Mouse (Mus musculus): Measurements from ENCODE around the gene Elmsan1.
A peak's percentile ranks its signal among the peaks of the same experiment; 100 is the strongest.

Gene Elmsan1

GRCm38 (mm10) chr12:84215758-84216440 lies 2.8 kb downstream of the Elmsan1 start:
- DNase-seq (ENCODE audit: low spot score in 2 of 2): no peak

- DNase-seq (ENCODE audit: low spot score in 2 of 2): no peak
Observed at GRCm38 (mm10) chr12:84214495-84215175, 4.0 kb downstream of the Elmsan1 start.

- no peak for DNase-seq (ENCODE audit: low spot score in 2 of 2)
Observed at GRCm38 (mm10) chr12:84212297-84212696, 6.4 kb downstream of the Elmsan1 start.

GRCm38 (mm10) chr12:84211021-84211538 lies 7.6 kb downstream of the Elmsan1 start:
- no peak for DNase-seq (ENCODE audit: low spot score in 2 of 2)

- DNase-seq (ENCODE audit: low spot score in 2 of 2): no peak
Observed at GRCm38 (mm10) chr12:84210288-84210687, 8.4 kb downstream of the Elmsan1 start.

GRCm38 (mm10) chr12:84209093-84209492 lies 9.6 kb downstream of the Elmsan1 start:
- DNase-seq (ENCODE audit: low spot score in 2 of 2): no peak

GRCm38 (mm10) chr12:84207209-84207817 lies 11.4 kb downstream of the Elmsan1 start:
- peak in 1 of 2 experiments; percentile 21 for DNase-seq (ENCODE audit: low spot score in 2 of 2)

- DNase-seq (ENCODE audit: low spot score in 2 of 2): peak; percentile 57 to 62
Observed at GRCm38 (mm10) chr12:84206525-84206924, 12.2 kb downstream of the Elmsan1 start.

- peak; percentile 43 to 56 for DNase-seq (ENCODE audit: low spot score in 2 of 2)
Observed at GRCm38 (mm10) chr12:84205659-84206185, 13.0 kb downstream of the Elmsan1 start.

GRCm38 (mm10) chr12:84204662-84205061 lies 14.0 kb downstream of the Elmsan1 start:
- DNase-seq (ENCODE audit: low spot score in 2 of 2): peak; percentile 45 to 71

- DNase-seq (ENCODE audit: low spot score in 2 of 2): peak; percentile 75 to 87
Observed at GRCm38 (mm10) chr12:84203778-84204216, 14.9 kb downstream of the Elmsan1 start.

- DNase-seq (ENCODE audit: low spot score in 2 of 2): peak in 1 of 2 experiments; percentile 82
Observed at GRCm38 (mm10) chr12:84203170-84203777, 15.4 kb downstream of the Elmsan1 start.

GRCm38 (mm10) chr12:84202561-84202960 lies 16.1 kb downstream of the Elmsan1 start:
- DNase-seq (ENCODE audit: low spot score in 2 of 2): peak in 1 of 2 experiments; percentile 68

- DNase-seq (ENCODE audit: low spot score in 2 of 2): no peak
Observed at GRCm38 (mm10) chr12:84201686-84202484, 16.8 kb downstream of the Elmsan1 start.

- no peak for DNase-seq (ENCODE audit: low spot score in 2 of 2)
Observed at GRCm38 (mm10) chr12:84201222-84201621, 17.5 kb downstream of the Elmsan1 start.

GRCm38 (mm10) chr12:84198880-84199279 lies 19.8 kb downstream of the Elmsan1 start:
- DNase-seq (ENCODE audit: low spot score in 2 of 2): no peak

GRCm38 (mm10) chr12:84198076-84198679 lies 20.5 kb downstream of the Elmsan1 start:
- no peak for DNase-seq (ENCODE audit: low spot score in 2 of 2)

GRCm38 (mm10) chr12:84195195-84195594 lies 23.5 kb downstream of the Elmsan1 start:
- no peak for DNase-seq (ENCODE audit: low spot score in 2 of 2)

GRCm38 (mm10) chr12:84194400-84195109 lies 24.1 kb downstream of the Elmsan1 start:
- DNase-seq (ENCODE audit: low spot score in 2 of 2): no peak
